ENCODE assay signal across 8 mouse cellular contexts in genomic region chr11:65161881-65162766, GRCm38 (mm10). TPM values are rescaled to one million over a fixed set of nuclear protein-coding genes. Genes with fewer than 3 reads are reported as not detected.
A peak's percentile ranks its signal among the peaks of the same experiment; 100 is the strongest.
DNase-seq lines count a peak whose midpoint lies in the region; ATAC-seq lines count a peak whose summit lies in the region.

No protein-coding gene starts in this region.

- no peak overlapping the region for H3K27ac ChIP-seq in embryonic facial prominence, embryonic 13.5 days
- peak overlapping the region; percentile 82 for H3K27ac ChIP-seq in hindbrain, embryonic 15.5 days (replicated peaks)
- peak overlapping the region; percentile 87 for H3K27ac ChIP-seq in limb, embryonic 10.5 days
- peak overlapping the region; percentile 77 for H3K27ac ChIP-seq in midbrain, embryonic 13.5 days

- peak overlapping the region; percentile 87 for H3K4me3 ChIP-seq in embryonic facial prominence, embryonic 13.5 days
- H3K4me3 ChIP-seq in hindbrain, embryonic 15.5 days: peak overlapping the region; percentile 67
- peak overlapping the region; percentile 92 for H3K4me3 ChIP-seq in limb, embryonic 10.5 days
- H3K4me3 ChIP-seq in midbrain, embryonic 13.5 days (replicated peaks): peak overlapping the region; percentile 84

- peak overlapping the region; percentile 89 for H3K4me2 ChIP-seq in embryonic facial prominence, embryonic 13.5 days
- H3K4me2 ChIP-seq in hindbrain, embryonic 15.5 days: peak overlapping the region; percentile 79
- H3K4me2 ChIP-seq in midbrain, embryonic 13.5 days (replicated peaks): peak overlapping the region; percentile 83

- H3K27me3 ChIP-seq in embryonic facial prominence, embryonic 13.5 days: peaks cover 25% of the 10 kb centered on the region
- H3K27me3 ChIP-seq in hindbrain, embryonic 15.5 days: no peaks in the 10 kb centered on the region
- H3K27me3 ChIP-seq in limb, embryonic 10.5 days (ENCODE audit: low read depth, poor library complexity, severe bottlenecking): peaks cover 32% of the 10 kb centered on the region
- peaks cover 9% of the 10 kb centered on the region; the same call in 1 of the 2 replicates for H3K27me3 ChIP-seq in midbrain, embryonic 13.5 days

- 0 out of 2 replicates have a peak, but pooled peaks have one; percentile 62 for ATAC-seq in embryonic facial prominence, embryonic 13.5 days (ENCODE audit: insufficient number of reproducible peaks, insufficient read depth, low FRiP score, low TSS enrichment, low read depth)
- ATAC-seq in hindbrain, embryonic 15.5 days (ENCODE audit: low FRiP score, low read depth): peak; percentile 89
- ATAC-seq in midbrain, embryonic 13.5 days: peak; percentile 92; the same call in 1 of the 2 replicates

- H3K9me3 ChIP-seq in embryonic facial prominence, embryonic 13.5 days: no peaks in the 10 kb centered on the region
- H3K9me3 ChIP-seq in hindbrain, embryonic 15.5 days: no peaks in the 10 kb centered on the region
- no peaks in the 10 kb centered on the region for H3K9me3 ChIP-seq in limb, embryonic 10.5 days (replicated peaks)
- no peaks in the 10 kb centered on the region for H3K9me3 ChIP-seq in midbrain, embryonic 13.5 days

- WGBS in embryonic facial prominence, embryonic 13.5 days: under 1% methylated on average over 41 of the region's 49 CpGs
- WGBS in hindbrain, embryonic 15.5 days: under 1% methylated on average over 49 of the region's 49 CpGs
- under 1% methylated on average over 49 of the region's 49 CpGs for WGBS in limb, embryonic 10.5 days
- under 1% methylated on average over 49 of the region's 49 CpGs for WGBS in midbrain, embryonic 13.5 days

- no peaks in the 10 kb centered on the region for H3K36me3 ChIP-seq in embryonic facial prominence, embryonic 13.5 days
- no peaks in the 10 kb centered on the region for H3K36me3 ChIP-seq in hindbrain, embryonic 15.5 days
- no peaks in the 10 kb centered on the region for H3K36me3 ChIP-seq in limb, embryonic 10.5 days
- no peaks in the 10 kb centered on the region for H3K36me3 ChIP-seq in midbrain, embryonic 13.5 days

- peaks cover 14% of the 10 kb centered on the region for H3K4me1 ChIP-seq in embryonic facial prominence, embryonic 13.5 days
- H3K4me1 ChIP-seq in hindbrain, embryonic 15.5 days (replicated peaks): peaks cover 21% of the 10 kb centered on the region
- H3K4me1 ChIP-seq in limb, embryonic 10.5 days: peaks cover 15% of the 10 kb centered on the region
- H3K4me1 ChIP-seq in midbrain, embryonic 13.5 days (replicated peaks): peaks cover 17% of the 10 kb centered on the region

- peak overlapping the region; percentile 87 for H3K9ac ChIP-seq in embryonic facial prominence, embryonic 13.5 days
- H3K9ac ChIP-seq in hindbrain, embryonic 15.5 days: peak overlapping the region; percentile 79
- H3K9ac ChIP-seq in midbrain, embryonic 13.5 days (replicated peaks): peak overlapping the region; percentile 88

- peak; percentile 31 for DNase-seq in urinary bladder, adult 2 months (ENCODE audit: low spot score)
- no peak for DNase-seq in urinary bladder, postnatal 4 days (ENCODE audit: low spot score in 2 of 2)
- no peak for DNase-seq in limb, embryonic 10.5 days (ENCODE audit: low spot score)
- no peak for DNase-seq in spleen, postnatal 10 days (ENCODE audit: low spot score in 2 of 2)
- no peak for DNase-seq in embryo, embryonic 10 days (ENCODE audit: low spot score)

RNA-seq across cellular contexts. Expression of gene Arhgap44, which starts 0.6 kb away (rescaled TPM):
- polyA plus RNA-seq in urinary bladder, adult 2 months (2012; rRNA removed): 6.6 and 9.7 TPM in 2 replicates
- polyA plus RNA-seq in embryonic facial prominence, embryonic 13.5 days (2015; fragmentation: Nextera tagmentation; extraction: Ambion mirVana): 5.0 and 5.7 TPM in 2 replicates
- polyA plus RNA-seq in hindbrain, embryonic 15.5 days (2015; fragmentation: Nextera tagmentation; extraction: Ambion mirVana): 17.9 and 19.5 TPM in 2 replicates
- polyA plus RNA-seq in limb, embryonic 10.5 days (2016; fragmentation: Nextera tagmentation; extraction: Ambion mirVana): 2.3 and 2.8 TPM in 2 replicates
- polyA plus RNA-seq in midbrain, embryonic 13.5 days (2015; fragmentation: Nextera tagmentation; extraction: Ambion mirVana): 7.2 and 9.3 TPM in 2 replicates

RNA-seq across cellular contexts. Expression of gene 1700086D15Rik, which starts 2.4 kb away (rescaled TPM):
- polyA plus RNA-seq in urinary bladder, adult 2 months (2012; rRNA removed): not detected in 2 replicates
- not detected in 2 replicates for polyA plus RNA-seq in embryonic facial prominence, embryonic 13.5 days (2015; fragmentation: Nextera tagmentation; extraction: Ambion mirVana)
- polyA plus RNA-seq in hindbrain, embryonic 15.5 days (2015; fragmentation: Nextera tagmentation; extraction: Ambion mirVana): 0.14 TPM in 1 of 2 replicates, not detected in the other
- not detected in 2 replicates for polyA plus RNA-seq in limb, embryonic 10.5 days (2016; fragmentation: Nextera tagmentation; extraction: Ambion mirVana)
- 0.24 TPM in 1 of 2 replicates, not detected in the other for polyA plus RNA-seq in midbrain, embryonic 13.5 days (2015; fragmentation: Nextera tagmentation; extraction: Ambion mirVana)
